Mouse (Mus musculus) liver, adult 10 weeks (tissue): ENCODE data around the gene Zfp607b. TPM values are rescaled to one million over a fixed set of nuclear protein-coding genes. Genes with fewer than 3 reads are reported as not detected.

Source experiments
- polyA plus RNA-seq: library from polyadenylated mRNA; stranded (reverse); fragments of 350-450 nt; fragmentation: Illumina TruSeq; extraction: RNeasy Lipid Tissue Mini Kit (QIAGEN cat#74804); gene quantifications from one replicate; pipeline ENCODE4 v1.2.3, GENCODE M21; 2014; ENCODE audit warnings: low read depth, low replicate concordance

Gene Zfp607b
- polyA plus RNA-seq, result 0.42 TPM

DNA sequence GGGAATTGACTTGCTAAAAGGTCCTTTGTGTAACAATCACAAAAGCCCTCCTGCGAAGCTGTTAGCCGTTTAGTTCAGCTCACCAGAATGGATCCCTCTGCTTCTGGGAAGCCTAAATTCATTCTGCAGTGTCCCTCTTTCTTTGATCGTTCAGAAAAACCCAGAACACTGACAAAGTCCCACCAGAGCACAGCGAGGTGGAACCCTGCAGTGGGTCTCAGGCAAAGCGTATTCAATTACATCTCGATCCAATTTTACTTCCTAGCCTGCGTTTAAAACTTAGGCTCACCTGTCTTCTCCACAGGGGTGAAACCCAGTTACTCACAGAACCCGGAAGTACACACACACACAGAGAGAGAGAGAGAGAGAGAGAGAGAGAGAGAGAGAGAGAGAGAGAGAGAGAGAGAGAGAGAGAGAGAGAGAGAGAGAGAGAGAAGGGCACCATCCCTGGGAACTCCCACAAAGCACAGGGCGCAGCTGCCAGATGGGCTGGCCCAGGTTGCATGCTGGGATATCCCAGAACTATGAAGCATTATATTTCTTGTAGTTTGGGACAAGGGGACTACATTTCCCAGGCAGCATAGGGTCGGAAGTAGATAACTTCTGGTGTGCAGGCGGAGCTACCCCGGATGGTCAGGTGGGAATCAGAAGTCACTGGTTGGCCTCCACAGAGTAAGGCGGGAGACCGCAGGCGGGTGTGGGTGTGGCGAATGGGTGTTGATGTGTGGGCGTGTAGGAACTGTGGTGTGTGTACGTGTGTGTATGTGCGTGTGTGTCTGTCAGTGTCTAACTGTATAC lies at the start of gene Zfp607b:
TSS of gene Zfp607b (plus strand) at position 526 of the 798 bp plus-strand sequence.

DNA sequence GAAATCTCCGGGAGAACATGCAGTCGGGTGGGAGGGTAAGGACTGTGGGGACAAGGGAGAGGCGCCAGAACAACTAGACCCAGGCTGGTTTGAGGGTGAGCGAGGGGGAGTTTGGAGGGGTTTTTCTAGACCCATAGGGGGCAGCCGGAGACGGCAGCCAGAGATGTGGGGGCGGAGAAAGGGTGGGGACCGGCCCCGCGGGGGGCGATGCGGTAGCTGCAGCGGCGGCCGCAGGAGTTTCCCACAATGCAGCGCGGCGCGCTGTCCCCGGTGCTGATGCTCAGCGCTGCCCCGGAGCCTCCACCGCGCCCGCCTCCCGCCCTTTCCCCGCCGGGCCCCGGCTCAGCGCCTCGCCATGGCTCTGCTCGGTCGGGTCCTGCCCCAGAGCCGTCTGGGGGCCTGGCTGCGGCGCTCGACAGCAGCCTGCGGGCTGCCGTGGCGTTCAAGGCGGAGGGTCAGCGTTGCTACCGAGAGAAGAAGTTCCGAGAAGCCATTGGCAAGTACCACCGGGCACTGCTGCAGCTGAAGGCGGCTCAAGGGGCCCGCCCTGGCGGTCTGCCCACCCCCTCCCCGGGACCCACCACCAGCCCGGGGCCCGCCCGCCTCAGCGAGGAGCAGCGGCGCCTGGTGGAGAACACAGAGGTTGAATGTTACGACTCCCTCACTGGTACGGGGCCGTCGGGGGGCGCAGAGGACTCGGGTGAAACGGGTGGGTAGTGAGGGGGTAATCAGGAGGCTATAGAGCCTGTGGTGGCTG lies 35.3 kb upstream of the Zfp607b start, which contains the start of gene Ttc9b:
TSS of gene Ttc9b (plus strand) at position 235 of the 757 bp plus-strand sequence.

DNA sequence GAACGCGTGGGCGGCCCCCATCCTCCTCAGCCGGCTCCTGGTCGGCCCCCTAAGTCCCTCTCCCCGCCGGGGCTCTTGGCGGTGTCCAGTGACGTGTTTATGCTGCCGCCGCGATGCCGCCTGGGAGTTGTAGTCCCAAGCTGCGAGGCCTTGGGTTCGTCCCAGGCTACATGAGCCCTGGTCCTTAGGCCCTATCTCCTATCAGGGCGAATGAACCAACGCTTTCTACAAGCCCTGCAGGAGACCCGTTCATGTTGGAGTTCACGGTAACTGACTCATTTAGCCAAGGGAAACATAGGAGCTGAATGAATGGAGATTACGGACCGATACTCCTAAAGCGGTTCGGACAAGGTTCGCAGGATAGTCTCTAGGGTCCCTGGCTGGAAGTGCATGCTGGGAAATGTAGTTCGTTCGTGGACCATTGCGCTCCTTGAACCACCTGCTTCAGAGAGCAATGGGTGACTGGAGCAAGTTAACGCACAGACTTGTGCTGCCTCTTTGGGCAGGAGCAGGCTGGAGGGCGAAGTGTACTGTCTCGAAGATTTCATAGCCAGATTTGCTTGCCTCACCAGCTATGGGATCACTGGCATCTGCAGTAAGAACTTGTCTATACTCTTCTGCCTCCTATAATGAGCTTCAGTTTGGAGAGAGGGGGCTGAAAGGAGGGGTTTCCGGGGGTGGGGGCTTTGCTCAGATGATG lies 14.5 kb upstream of the Zfp607b start, which contains the start of gene Map3k10:
TSS of gene Map3k10 (minus strand) at position 77 of the 700 bp plus-strand sequence.

DNA sequence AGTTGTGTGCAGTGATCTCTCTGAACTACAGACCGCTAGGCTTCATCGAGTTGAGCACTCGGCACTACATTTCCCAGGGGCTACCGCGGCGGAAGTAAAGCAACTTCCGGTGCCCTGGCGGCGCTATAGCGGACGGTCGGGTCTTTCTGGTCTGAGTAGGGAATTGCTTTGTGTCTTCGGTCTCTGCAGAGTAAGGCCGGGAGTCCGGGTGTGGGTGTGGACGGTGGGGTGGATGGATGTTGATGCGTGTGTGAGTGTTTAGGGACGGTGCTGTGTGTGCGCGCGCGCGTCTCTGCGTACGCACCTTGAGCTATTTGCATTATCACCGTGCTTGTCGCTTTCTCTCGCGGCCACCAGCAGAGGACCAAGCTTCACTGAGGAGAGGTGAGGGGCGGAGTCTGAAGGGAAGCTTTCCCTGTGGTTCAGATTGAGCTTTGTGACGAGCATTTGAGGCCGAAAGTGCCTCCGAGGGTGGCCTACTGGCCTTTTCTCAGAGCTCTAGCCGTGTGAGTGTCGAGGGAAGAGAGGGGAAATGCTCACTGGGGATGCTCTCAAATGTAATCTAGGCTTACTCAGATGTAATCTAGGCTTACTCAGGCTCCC lies 42.2 kb downstream of the Zfp607b start, which contains the start of gene Zfp60:
TSS of gene Zfp60 (plus strand) at position 109 of the 603 bp plus-strand sequence.

Other genes starting within 250 kb of the Zfp607b start
- gene Sptbn4, start 241.7 kb upstream of the Zfp607b start, polyA plus RNA-seq, result not detected
- 6.6 TPM for gene Blvrb, start 241.4 kb upstream of the Zfp607b start, polyA plus RNA-seq
- 1.2 TPM for gene Sertad3, start 215.6 kb upstream of the Zfp607b start, polyA plus RNA-seq
- gene Sertad1, start 202.4 kb upstream of the Zfp607b start, polyA plus RNA-seq, result 0.56 TPM
- gene Prx, start 190.0 kb upstream of the Zfp607b start, polyA plus RNA-seq, result not detected
- gene Hipk4, start 166.1 kb upstream of the Zfp607b start, polyA plus RNA-seq, result not detected
- 0.58 TPM for gene Pld3, start 136.1 kb upstream of the Zfp607b start, polyA plus RNA-seq
- 2.3 TPM for gene 2310022A10Rik, start 136.1 kb upstream of the Zfp607b start, polyA plus RNA-seq
- 14.8 TPM for gene Akt2, start 97.8 kb upstream of the Zfp607b start, polyA plus RNA-seq
- not detected for gene Ttc9b, start 35.4 kb upstream of the Zfp607b start, polyA plus RNA-seq
- 1.0 TPM for gene Map3k10, start 14.7 kb upstream of the Zfp607b start, polyA plus RNA-seq
- gene Zfp60, start 42.0 kb downstream of the Zfp607b start, polyA plus RNA-seq, result 8.8 TPM
- 4.6 TPM for gene Zfp626, start 117.9 kb downstream of the Zfp607b start, polyA plus RNA-seq
- gene Zfp59, start 149.3 kb downstream of the Zfp607b start, polyA plus RNA-seq, result 4.3 TPM
- gene Zfp607a, start 168.2 kb downstream of the Zfp607b start, polyA plus RNA-seq, result 2.3 TPM
- 4.2 TPM for gene Zfp974, start 240.1 kb downstream of the Zfp607b start, polyA plus RNA-seq